Mouse (Mus musculus): ENCODE results near the gene Tceanc2.

DNA sequence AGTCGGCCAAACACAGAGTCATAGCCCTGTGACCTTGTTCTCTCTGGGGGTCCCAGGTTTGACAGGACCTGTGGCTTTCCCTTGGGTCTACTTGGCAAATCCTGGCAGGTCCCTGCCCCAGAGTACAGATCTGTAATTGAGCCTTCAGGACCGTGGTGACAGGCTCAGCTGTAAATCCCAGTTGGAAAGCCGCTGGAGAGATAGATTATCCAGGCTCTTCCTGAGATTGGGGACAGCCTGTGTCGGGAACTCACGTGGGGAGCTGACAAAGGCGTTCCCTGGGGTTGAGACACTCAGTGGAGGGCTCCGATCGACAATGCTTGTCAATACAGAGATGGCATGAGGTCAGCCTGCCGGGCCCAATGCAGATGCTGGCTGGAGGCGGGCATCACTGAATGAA is 52.5 kb downstream of the Tceanc2 start:
- TF ChIP-seq CTCF (conservative IDR thresholded peaks at IDR 0.05; ENCODE audit: insufficient read depth, insufficient read length, low read depth, low read length) (no peak), POLR2A (IDR thresholded peaks at IDR 0.05; ENCODE audit: low read depth, low read length) (no peak)
